8 mouse cellular contexts compared by ENCODE assay signal in the genomic region with DNA sequence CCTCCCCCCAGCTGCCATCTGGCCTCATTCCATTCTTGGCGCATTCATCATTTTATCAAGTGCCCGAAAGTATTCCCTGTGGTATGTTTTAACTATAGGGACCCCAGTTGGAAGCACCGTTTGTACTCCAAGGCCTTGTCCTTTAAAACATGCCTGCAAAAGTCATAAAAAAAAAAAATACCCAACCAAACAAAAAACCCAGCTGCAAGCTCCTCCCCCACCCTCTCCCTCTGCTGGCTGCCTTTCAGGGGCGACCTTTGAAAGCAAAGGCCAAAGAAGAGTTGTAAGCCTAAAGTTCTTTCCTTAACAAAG. TPM values are rescaled to one million over a fixed set of nuclear protein-coding genes. Genes with fewer than 3 reads are reported as not detected.
DNase-seq lines count a peak whose midpoint lies in the region; ATAC-seq lines count a peak whose summit lies in the region.

No protein-coding gene starts in this region.

- peak overlapping the region; percentile 69 to 95; a peak in 3 of 4 replicates for H3K27ac ChIP-seq in heart, embryonic 14.5 days (replicated peaks in 1 of 2; ENCODE audit: control insufficient read depth in 1 of 2, insufficient read depth in 1 of 2, low read depth in 2 of 2, low read length in 2 of 2)
- peak overlapping the region; percentile 67; the same call in 1 of the 2 replicates for H3K27ac ChIP-seq in midbrain, embryonic 12.5 days (replicated peaks)

- H3K9ac ChIP-seq in heart, embryonic 14.5 days (ENCODE audit: low read length): peak overlapping the region; percentile 100
- no peak overlapping the region for H3K9ac ChIP-seq in midbrain, embryonic 12.5 days (replicated peaks)

- no peaks in the 10 kb centered on the region for H3K27me3 ChIP-seq in heart, embryonic 14.5 days (ENCODE audit: control insufficient read depth, insufficient read depth, low read length)
- peaks cover 21% of the 10 kb centered on the region for H3K27me3 ChIP-seq in midbrain, embryonic 12.5 days

- no peak for ATAC-seq in heart, embryonic 14.5 days (ENCODE audit: insufficient number of reproducible peaks, insufficient read depth, low FRiP score, low read depth)
- no peak for ATAC-seq in midbrain, embryonic 12.5 days (ENCODE audit: low FRiP score, low read depth)

- H3K36me3 ChIP-seq in heart, embryonic 14.5 days (ENCODE audit: control insufficient read depth, insufficient read depth, low read length): peaks cover 43% of the 10 kb centered on the region
- H3K36me3 ChIP-seq in midbrain, embryonic 12.5 days: peaks cover 6% of the 10 kb centered on the region; the same call in 1 of the 2 replicates

- DNase-seq in ovary, postnatal 36 days (ENCODE audit: low spot score): peak; percentile 55
- no peak for DNase-seq in ovary, adult 18-20 months (ENCODE audit: low spot score)
- DNase-seq in kidney, postnatal 14 days: peak; percentile 80
- peak; percentile 67 for DNase-seq in thymus, postnatal 4 days
- DNase-seq in urinary bladder, adult 18-20 months (ENCODE audit: low spot score in 2 of 2): no peak
- DNase-seq in frontal cortex, postnatal 25 days (ENCODE audit: low spot score in 2 of 2): no peak

- 2% methylated on average over 4 of the region's 4 CpGs for WGBS in heart, embryonic 14.5 days
- WGBS in midbrain, embryonic 12.5 days: 0% methylated on average over 4 of the region's 4 CpGs

- H3K4me1 ChIP-seq in heart, embryonic 14.5 days (ENCODE audit: control insufficient read depth in 2 of 2, insufficient read depth in 2 of 2, low read length in 2 of 2): peaks cover 35 to 61% of the 10 kb centered on the region in 2 experiments
- peaks cover 34% of the 10 kb centered on the region for H3K4me1 ChIP-seq in midbrain, embryonic 12.5 days

- H3K9me3 ChIP-seq in heart, embryonic 14.5 days (ENCODE audit: control insufficient read depth, low read length): no peaks in the 10 kb centered on the region
- no peaks in the 10 kb centered on the region for H3K9me3 ChIP-seq in midbrain, embryonic 12.5 days

- H3K4me2 ChIP-seq in heart, embryonic 14.5 days (ENCODE audit: low read length): peak overlapping the region; percentile 97
- H3K4me2 ChIP-seq in midbrain, embryonic 12.5 days (replicated peaks): peak overlapping the region; percentile 91

- H3K4me3 ChIP-seq in heart, embryonic 14.5 days (ENCODE audit: control insufficient read depth in 1 of 2, insufficient read depth in 1 of 2, low read depth in 1 of 2, low read length in 2 of 2): peak overlapping the region; percentile 60 to 97
- H3K4me3 ChIP-seq in midbrain, embryonic 12.5 days: peak overlapping the region; percentile 81

RNA-seq across cellular contexts. Expression of a gene that starts 1.2 kb away (rescaled TPM):
- polyA plus RNA-seq in heart, embryonic 14.5 days (2014; fragmentation: Nextera tagmentation; extraction: Ambion mirVana): 85.9 and 92.3 TPM in 2 replicates
- polyA plus RNA-seq in midbrain, embryonic 12.5 days (2016; fragmentation: Nextera tagmentation; extraction: Ambion mirVana): 26.5 and 31.3 TPM in 2 replicates

Comparison
In these comparisons a context has a peak if more than half of its experiments do, and no peak if none do; other contexts are left out.
1. DNase-seq: peak in ovary, postnatal 36 days (single experiment), kidney, postnatal 14 days (single experiment) and thymus, postnatal 4 days (single experiment); none in ovary, adult 18-20 months (single experiment), urinary bladder, adult 18-20 months (0 of 2) and frontal cortex, postnatal 25 days (0 of 2).